Mouse (Mus musculus) liver, embryonic 14.5 days (tissue): ENCODE results near the gene Nfatc2.

Experiments used
- CTCF ChIP-seq: IDR thresholded peaks from 2 replicates; pipeline ENCODE4 v1.5.1; 2016; ENCODE audit warnings: antibody characterized with exemption, low read depth, control low read depth
- EP300 ChIP-seq: IDR thresholded peaks from 2 replicates; pipeline ENCODE4 v1.6.1; 2016; ENCODE audit warnings: antibody characterized with exemption, low read depth

GRCm38 (mm10) chr2:168614170-168614872 lies 12.9 kb upstream of the Nfatc2 start:
- TF ChIP-seq EP300 (no peak), CTCF (no peak)
